ENCODE assay signal across 16 mouse cellular contexts in genomic region chr9:94838479-94839031, GRCm38 (mm10).
DNase-seq lines count a peak whose midpoint lies in the region; ATAC-seq and TF ChIP-seq lines count a peak whose summit lies in the region.
"Had no signal": no experiment of that assay in that cellular context is flagged by ENCODE, and none has a peak within 500 bp of the region (broad histone marks: within the 10 kb centered on the region; RNA-seq: fewer than 3 reads in every experiment).

No protein-coding gene starts in this region.

- WGBS in midbrain, embryonic 11.5 days: 63% methylated on average over 8 of the region's 8 CpGs
- WGBS in midbrain, embryonic 10.5 days: 74% methylated on average over 8 of the region's 8 CpGs
- 35% methylated on average over 8 of the region's 8 CpGs for WGBS in forebrain, embryonic 13.5 days
- WGBS in hindbrain, embryonic 15.5 days: 38% methylated on average over 8 of the region's 8 CpGs
- 35% methylated on average over 8 of the region's 8 CpGs for WGBS in olfactory bulb, adult 2 months

- no peak for DNase-seq in midbrain, embryonic 11.5 days (ENCODE audit: low spot score, missing footprints)
- DNase-seq in midbrain, embryonic 10.5 days (ENCODE audit: low spot score): no peak
- no peak for DNase-seq in ovary, postnatal 36 days (ENCODE audit: low spot score)
- no peak for DNase-seq in thymus, postnatal 4 days
- DNase-seq: cerebellum, adult 11 months; cerebellum, postnatal 14 days; gastrocnemius, postnatal 36 days had no signal

- H3K4me3 ChIP-seq in midbrain, embryonic 11.5 days (ENCODE audit: low read depth, low read length): no peak overlapping the region
- no peak overlapping the region for H3K4me3 ChIP-seq in midbrain, embryonic 10.5 days
- no peak overlapping the region for H3K4me3 ChIP-seq in forebrain, embryonic 13.5 days
- H3K4me3 ChIP-seq in hindbrain, embryonic 15.5 days: no peak overlapping the region
- H3K4me3 ChIP-seq in olfactory bulb, adult 2 months (ENCODE audit: insufficient read depth, low read depth, low read length): no peak overlapping the region
- H3K4me3 ChIP-seq: kidney, embryonic 15.5 days; limb, embryonic 13.5 days had no signal

- TF ChIP-seq POLR2A in olfactory bulb, adult 2 months (IDR thresholded peaks at IDR 0.05; ENCODE audit: insufficient read depth, low read depth, low read length): no peak

- H3K27ac ChIP-seq in midbrain, embryonic 11.5 days (ENCODE audit: low read depth, low read length): no peak overlapping the region
- H3K27ac ChIP-seq in midbrain, embryonic 10.5 days (replicated peaks): no peak overlapping the region
- H3K27ac ChIP-seq in forebrain, embryonic 13.5 days: peak overlapping the region; percentile 31
- H3K27ac ChIP-seq in hindbrain, embryonic 15.5 days (replicated peaks): no peak overlapping the region
- H3K27ac ChIP-seq in olfactory bulb, adult 2 months (ENCODE audit: insufficient read depth, low read depth, low read length): 0 out of 2 replicates have a peak overlapping the region, but pooled peaks have one; percentile 20
- H3K27ac ChIP-seq: kidney, embryonic 15.5 days; limb, embryonic 13.5 days; liver, embryonic 14.5 days had no signal

- no peaks in the 10 kb centered on the region for H3K9me3 ChIP-seq in midbrain, embryonic 11.5 days (ENCODE audit: control insufficient read depth, low read length)
- H3K9me3 ChIP-seq in midbrain, embryonic 10.5 days (replicated peaks): no peaks in the 10 kb centered on the region
- no peaks in the 10 kb centered on the region for H3K9me3 ChIP-seq in forebrain, embryonic 13.5 days (replicated peaks)
- H3K9me3 ChIP-seq in hindbrain, embryonic 15.5 days: no peaks in the 10 kb centered on the region
- H3K9me3 ChIP-seq: kidney, embryonic 15.5 days; limb, embryonic 13.5 days had no signal

- H3K9ac ChIP-seq in midbrain, embryonic 11.5 days (ENCODE audit: low read length): no peak overlapping the region
- no peak overlapping the region for H3K9ac ChIP-seq in forebrain, embryonic 13.5 days
- no peak overlapping the region for H3K9ac ChIP-seq in hindbrain, embryonic 15.5 days
- H3K9ac ChIP-seq: kidney, embryonic 15.5 days; limb, embryonic 13.5 days; liver, embryonic 14.5 days had no signal

- H3K27me3 ChIP-seq in midbrain, embryonic 11.5 days (ENCODE audit: control insufficient read depth, insufficient read depth, low read length): no peaks in the 10 kb centered on the region
- no peaks in the 10 kb centered on the region for H3K27me3 ChIP-seq in midbrain, embryonic 10.5 days (ENCODE audit: low read depth, poor library complexity, severe bottlenecking)
- H3K27me3 ChIP-seq in forebrain, embryonic 13.5 days: no peaks in the 10 kb centered on the region
- H3K27me3 ChIP-seq in hindbrain, embryonic 15.5 days: no peaks in the 10 kb centered on the region
- H3K27me3 ChIP-seq: kidney, embryonic 15.5 days; limb, embryonic 13.5 days had no signal

- no peaks in the 10 kb centered on the region for H3K36me3 ChIP-seq in midbrain, embryonic 11.5 days (ENCODE audit: control insufficient read depth, insufficient read depth, low read length)
- H3K36me3 ChIP-seq in midbrain, embryonic 10.5 days: no peaks in the 10 kb centered on the region
- H3K36me3 ChIP-seq in forebrain, embryonic 13.5 days (ENCODE audit: poor library complexity, severe bottlenecking): no peaks in the 10 kb centered on the region
- H3K36me3 ChIP-seq in hindbrain, embryonic 15.5 days: no peaks in the 10 kb centered on the region
- H3K36me3 ChIP-seq: kidney, embryonic 15.5 days; limb, embryonic 13.5 days had no signal

- H3K4me1 ChIP-seq in midbrain, embryonic 11.5 days (ENCODE audit: control insufficient read depth, insufficient read depth, low read length): peaks cover 6% of the 10 kb centered on the region; the same call in 1 of the 2 replicates
- peaks cover 13% of the 10 kb centered on the region for H3K4me1 ChIP-seq in midbrain, embryonic 10.5 days
- peaks cover 25% of the 10 kb centered on the region for H3K4me1 ChIP-seq in forebrain, embryonic 13.5 days
- H3K4me1 ChIP-seq in hindbrain, embryonic 15.5 days (replicated peaks): peaks cover 16% of the 10 kb centered on the region
- H3K4me1 ChIP-seq in olfactory bulb, adult 2 months (ENCODE audit: control insufficient read depth, insufficient read depth, low read length): peaks cover 7% of the 10 kb centered on the region; the same call in 1 of the 2 replicates
- H3K4me1 ChIP-seq: kidney, embryonic 15.5 days had no signal

- no peak for TF ChIP-seq CTCF in olfactory bulb, adult 2 months (IDR thresholded peaks at IDR 0.05; ENCODE audit: insufficient read depth, low read depth, low read length)

- no peak overlapping the region for H3K4me2 ChIP-seq in midbrain, embryonic 11.5 days
- peak overlapping the region; percentile 44; the same call in 1 of the 2 replicates for H3K4me2 ChIP-seq in forebrain, embryonic 13.5 days
- no peak overlapping the region for H3K4me2 ChIP-seq in hindbrain, embryonic 15.5 days
- H3K4me2 ChIP-seq: heart, embryonic 11.5 days; kidney, embryonic 15.5 days; limb, embryonic 13.5 days had no signal

- ATAC-seq in midbrain, embryonic 11.5 days (ENCODE audit: low FRiP score): peak; percentile 65
- peak; percentile 48 for ATAC-seq in forebrain, embryonic 13.5 days
- 0 out of 2 replicates have a peak, but pooled peaks have one; percentile 23 for ATAC-seq in hindbrain, embryonic 15.5 days (ENCODE audit: low FRiP score, low read depth)
- no peak for ATAC-seq in megakaryocyte progenitor cell, adult 5-6 weeks (replicated peaks; ENCODE audit: poor library complexity)
- ATAC-seq: intestine, embryonic 16.5 days had no signal

Comparison
In these comparisons a context has a peak if more than half of its experiments do, and no peak if none do; other contexts are left out.
1. H3K27ac ChIP-seq: peak in forebrain, embryonic 13.5 days (single experiment) and olfactory bulb, adult 2 months (single experiment); none in midbrain, embryonic 11.5 days (single experiment), midbrain, embryonic 10.5 days (single experiment) and hindbrain, embryonic 15.5 days (single experiment).